Mouse (Mus musculus) CH12.LX (cell line): ENCODE measurements at regions not wholly inside any gene's neighbourhood (a gene's known extent, or its start where the extent isn't known, plus 50 kb on each side); places are given as distances from the start of the nearest gene placed in this dataset.

Source experiments
- DNase-seq: peaks from one replicate; pipeline ENCODE4 v3.0.0-alpha.2; 2013; ENCODE audit errors: extremely low read depth
- H3K27ac ChIP-seq: 2 replicates; pipeline ENCODE4 v1.5.1; 2012; ENCODE audit warnings: low read depth, mild to moderate bottlenecking, control low read depth, moderate library complexity; ENCODE audit not compliant: insufficient read depth
- H3K27me3 ChIP-seq: replicated peaks from 2 replicates; pipeline ENCODE3; 2012; ENCODE audit warnings: inconsistent platforms
- H3K36me3 ChIP-seq, 2 experiments: replicated peaks in 1 of 2; 2 replicates each; pipeline versions ENCODE3 to v1.6.1; 2012; ENCODE audit warnings: inconsistent platforms in 1 of 2, low read length in 1 of 2, mild to moderate bottlenecking in 1 of 2, mixed read lengths in 1 of 2, moderate library complexity in 1 of 2; ENCODE audit not compliant: control insufficient read depth in 1 of 2, insufficient read depth in 1 of 2
- H3K4me1 ChIP-seq, 2 experiments: 2 replicates each; pipeline ENCODE4 v1.6.1; 2012; ENCODE audit warnings: inconsistent platforms in 1 of 2, moderate library complexity in 1 of 2; ENCODE audit not compliant: insufficient read depth in 2 of 2, control insufficient read depth in 1 of 2
- H3K4me2 ChIP-seq: 2 replicates; pipeline ENCODE4 v1.6.1; 2012; ENCODE audit warnings: low read depth, mild to moderate bottlenecking, control low read depth; ENCODE audit not compliant: poor library complexity, insufficient read depth, severe bottlenecking
- H3K4me3 ChIP-seq, 3 experiments: fragments of 150-350 bp in 1 of 3; sonication (generic) in 1 of 3; replicated peaks in 1 of 3; 2 replicates each; pipeline versions ENCODE3 to v1.5.1; 2011 to 2012; ENCODE audit warnings: low read depth in 2 of 3, low read length in 2 of 3, mild to moderate bottlenecking in 2 of 3, moderate library complexity in 2 of 3, control low read depth in 1 of 3, improper control_type of control experiment in 1 of 3, inconsistent platforms in 1 of 3, mixed read lengths in 1 of 3; ENCODE audit not compliant: poor library complexity in 1 of 3
- H3K79me2 ChIP-seq: replicated peaks from 2 replicates; pipeline ENCODE4 v1.6.1; 2012; ENCODE audit warnings: mild to moderate bottlenecking, moderate library complexity; ENCODE audit not compliant: control insufficient read depth, poor library complexity, insufficient read depth, severe bottlenecking; ENCODE audit errors: extremely low read depth
- H3K9ac ChIP-seq: 2 replicates; pipeline ENCODE4 v1.6.1; 2012; ENCODE audit warnings: low read depth, mild to moderate bottlenecking, control low read depth, moderate library complexity; ENCODE audit not compliant: insufficient read depth
- H3K9me3 ChIP-seq: replicated peaks from 2 replicates; pipeline ENCODE3; 2012; ENCODE audit warnings: low read length, inconsistent platforms, mixed read lengths
- CHD1 ChIP-seq: IDR thresholded peaks from 2 replicates; pipeline ENCODE4 v1.6.1; 2012; ENCODE audit warnings: low read depth, low read length, improper control_type of control experiment, inconsistent platforms
- CTCF ChIP-seq, 2 experiments: IDR thresholded peaks in 1 of 2; conservative IDR thresholded peaks in 1 of 2; 2 replicates each; pipeline ENCODE4 v1.5.1; 2011 to 2012; ENCODE audit warnings: low read depth in 2 of 2, low read length in 2 of 2, improper control_type of control experiment in 1 of 2, inconsistent platforms in 1 of 2, mild to moderate bottlenecking in 1 of 2, moderate library complexity in 1 of 2
- ELF1 ChIP-seq: IDR thresholded peaks from 2 replicates; pipeline ENCODE4 v1.6.1; 2014; ENCODE audit warnings: low read depth, mild to moderate bottlenecking, inconsistent platforms, low read length, improper control_type of control experiment
- EP300 ChIP-seq: IDR thresholded peaks from 2 replicates; pipeline ENCODE4 v1.6.1; 2011; ENCODE audit warnings: low read length, improper control_type of control experiment
- ETS1 ChIP-seq: conservative IDR thresholded peaks from 2 replicates; pipeline ENCODE4 v1.6.1; 2012; ENCODE audit warnings: low read depth, mild to moderate bottlenecking, inconsistent platforms, low read length, improper control_type of control experiment, moderate library complexity
- HCFC1 ChIP-seq: IDR thresholded peaks from 2 replicates; pipeline ENCODE4 v1.6.1; 2012; ENCODE audit warnings: low read depth, mild to moderate bottlenecking, inconsistent platforms, low read length, improper control_type of control experiment
- IRF4 ChIP-seq: IDR thresholded peaks from 2 replicates; pipeline ENCODE4 v1.6.1; 2014; ENCODE audit warnings: low read depth, mild to moderate bottlenecking, inconsistent platforms, low read length, improper control_type of control experiment
- JUN ChIP-seq: IDR thresholded peaks from 2 replicates; pipeline ENCODE4 v1.6.1; 2011; ENCODE audit warnings: low read depth, mild to moderate bottlenecking, low read length, improper control_type of control experiment, moderate library complexity; ENCODE audit not compliant: insufficient read depth
- JUND ChIP-seq: conservative IDR thresholded peaks from 2 replicates; pipeline ENCODE4 v1.6.1; 2011; ENCODE audit warnings: low read depth, low read length, improper control_type of control experiment
- MAZ ChIP-seq: IDR thresholded peaks from 2 replicates; pipeline ENCODE4 v1.6.1; 2012; ENCODE audit warnings: low read depth, mild to moderate bottlenecking, inconsistent platforms, low read length, improper control_type of control experiment, moderate library complexity
- MEF2A ChIP-seq: IDR thresholded peaks from 2 replicates; pipeline ENCODE4 v1.6.1; 2014; ENCODE audit warnings: low read depth, mild to moderate bottlenecking, inconsistent platforms, low read length, improper control_type of control experiment, borderline replicate concordance
- MXI1 ChIP-seq: IDR thresholded peaks from 2 replicates; pipeline ENCODE4 v1.6.1; 2011; ENCODE audit warnings: mild to moderate bottlenecking, low read depth, low read length, improper control_type of control experiment
- NRF1 ChIP-seq: IDR thresholded peaks from 2 replicates; pipeline ENCODE4 v1.6.1; 2014; ENCODE audit warnings: low read depth, mild to moderate bottlenecking, inconsistent platforms, low read length, improper control_type of control experiment, moderate library complexity
- RAD21 ChIP-seq: IDR thresholded peaks from 2 replicates; pipeline ENCODE4 v1.6.1; 2011; ENCODE audit warnings: low read depth, mild to moderate bottlenecking, low read length, improper control_type of control experiment, moderate library complexity
- SIN3A ChIP-seq: IDR thresholded peaks from 2 replicates; pipeline ENCODE4 v1.6.1; 2012; ENCODE audit warnings: low read length, improper control_type of control experiment, inconsistent platforms
- SMC3 ChIP-seq: IDR thresholded peaks from 2 replicates; pipeline ENCODE4 v1.6.1; 2011; ENCODE audit warnings: low read depth, low read length, improper control_type of control experiment
- TBP ChIP-seq: conservative IDR thresholded peaks from 2 replicates; pipeline ENCODE4 v1.6.1; 2011; ENCODE audit warnings: low read depth, low read length, improper control_type of control experiment
- TCF12 ChIP-seq: IDR thresholded peaks from 2 replicates; pipeline ENCODE4 v1.6.1; 2014; ENCODE audit warnings: low read depth, mild to moderate bottlenecking, inconsistent platforms, low read length, improper control_type of control experiment
- dilution Hi-C: fragments of 300-500 bp; cut with MboI; formaldehyde crosslinking; loops from 2 replicates; pipeline ENCODE4 v1.14.3; 2020; ENCODE audit warnings: low sequenced_read_pairs; ENCODE audit not compliant: extremely low pct_unique_long_range_greater_than_20kb, extremely low pct_ligation_motif_present
- in situ Hi-C: fragments of 300-500 bp; cut with MboI; formaldehyde crosslinking; loops from 3 replicates; pipeline ENCODE4 v1.14.3; 2019; ENCODE audit warnings: low sequenced_read_pairs, low pct_ligation_motif_present, low pct_unique_long_range_greater_than_20kb, mixed read lengths

GRCm38 (mm10) chr6:140993643-140994580 lies 255.2 kb upstream of the Pde3a start:
- Histone ChIP-seq H3K27me3 (no peaks in the 10 kb centered on the region), H3K4me3 (no peak overlapping the region), H3K4me1 (no peaks in the 10 kb centered on the region), H3K9ac (no peak overlapping the region), H3K36me3 (no peaks in the 10 kb centered on the region), H3K9me3 (peaks cover 6% of the 10 kb centered on the region), H3K79me2 (no peaks in the 10 kb centered on the region), H3K27ac (no peak overlapping the region), H3K4me2 (no peak overlapping the region)
- no peak for DNase-seq
- in situ Hi-C loops: no loop called here
- dilution Hi-C loops: no loop called here
- TF ChIP-seq NRF1 (no peak), EP300 (no peak), ETS1 (no peak), TBP (no peak), JUN (no peak), HCFC1 (no peak), MAZ (no peak), TCF12 (no peak), ELF1 (no peak), JUND (no peak), CHD1 (no peak), MEF2A (no peak), IRF4 (no peak), SMC3 (no peak), SIN3A (no peak), MXI1 (no peak)

GRCm38 (mm10) chr6:140995340-140996135 lies 253.5 kb upstream of the Pde3a start:
- peak; percentile 36 to 40 for TF ChIP-seq CTCF (conservative IDR thresholded peaks at IDR 0.05 in 1 of 2, IDR thresholded peaks at IDR 0.05 in 1 of 2; ENCODE audit: low read depth in 2 of 2, low read length in 2 of 2)
- TF ChIP-seq RAD21: peak; percentile 5; the same call in 1 of the 2 replicates
- no peak for TF ChIP-seq MEF2A
- TF ChIP-seq SMC3: peak; percentile 19; the same call in 1 of the 2 replicates
- TF ChIP-seq, all 38 proteins: peak for 3
- H3K79me2 ChIP-seq: no peaks in the 10 kb centered on the region
- H3K4me1 ChIP-seq: no peaks in the 10 kb centered on the region
- dilution Hi-C loops: no loop called here
- no peaks in the 10 kb centered on the region for H3K36me3 ChIP-seq
- H3K27me3 ChIP-seq: no peaks in the 10 kb centered on the region
- peaks cover 6% of the 10 kb centered on the region for H3K9me3 ChIP-seq
- H3K4me3 ChIP-seq: no peak overlapping the region
- H3K9ac ChIP-seq: no peak overlapping the region
- in situ Hi-C loops: no loop called here
- H3K4me2 ChIP-seq: no peak overlapping the region
- DNase-seq: peak; percentile 21
- no peak overlapping the region for H3K27ac ChIP-seq
